Mouse (Mus musculus): ENCODE measurements around the gene Coa6. TPM values are rescaled to one million over a fixed set of nuclear protein-coding genes. Genes with fewer than 3 reads are reported as not detected.

The Coa6 gene
- polyA plus RNA-seq, 1 experiment from 2014 or later: 57.9 TPM

Other genes with a start within 250 kb of the Coa6 start
- gene Slc35f3, start 124.0 kb upstream of the Coa6 start, polyA plus RNA-seq (2014; fragmentation: Nextera tagmentation; extraction: Ambion mirVana): 0.07 TPM in 1 of 2 replicates, not detected in the other
- gene Tarbp1, start 52.5 kb downstream of the Coa6 start, polyA plus RNA-seq (2014; fragmentation: Nextera tagmentation; extraction: Ambion mirVana): 4.7 and 4.9 TPM in 2 replicates
- gene Irf2bp2, start 171.5 kb downstream of the Coa6 start, polyA plus RNA-seq (2014; fragmentation: Nextera tagmentation; extraction: Ambion mirVana): 5.9 and 7.3 TPM in 2 replicates

Measured in liver, embryonic 11.5 days (tissue).